Mouse (Mus musculus) forebrain, embryonic 15.5 days (tissue): ENCODE measurements around the gene Lrrc4. TPM values are rescaled to one million over a fixed set of nuclear protein-coding genes. Genes with fewer than 3 reads are reported as not detected.

Source experiments
- ATAC-seq: fragments of 200-750 bp; cut with Nextera tagmentation; replicated peaks from 2 replicates; pipeline ENCODE4 v1.8.0; 2017; ENCODE audit warnings: mild to moderate bottlenecking, moderate TSS enrichment, moderate library complexity
- H3K27ac ChIP-seq: fragments of 300-500 bp; sonication (generic); replicated peaks from 2 replicates; pipeline ENCODE4 v1.5.1; 2015; ENCODE audit warnings: mild to moderate bottlenecking, inconsistent platforms
- H3K27me3 ChIP-seq: fragments of 300-500 bp; sonication (generic); 2 replicates; pipeline ENCODE4 v1.6.1; 2015; ENCODE audit warnings: inconsistent platforms
- H3K36me3 ChIP-seq: fragments of 300-500 bp; sonication (generic); 2 replicates; pipeline ENCODE4 v1.6.1; 2015; ENCODE audit warnings: mild to moderate bottlenecking, inconsistent platforms
- H3K4me1 ChIP-seq: fragments of 300-500 bp; sonication (generic); 2 replicates; pipeline ENCODE4 v1.6.1; 2015; ENCODE audit warnings: inconsistent platforms
- H3K4me2 ChIP-seq: fragments of 300-500 bp; sonication (generic); replicated peaks from 2 replicates; pipeline ENCODE4 v1.6.1; 2015; ENCODE audit warnings: mild to moderate bottlenecking, inconsistent platforms
- H3K4me3 ChIP-seq: fragments of 300-500 bp; sonication (generic); 2 replicates; pipeline ENCODE4 v1.5.1; 2015; ENCODE audit warnings: mild to moderate bottlenecking, inconsistent platforms
- H3K9ac ChIP-seq: fragments of 300-500 bp; sonication (generic); replicated peaks from 2 replicates; pipeline ENCODE4 v1.6.1; 2015; ENCODE audit warnings: mild to moderate bottlenecking, inconsistent platforms
- H3K9me3 ChIP-seq: fragments of 300-500 bp; sonication (generic); 2 replicates; pipeline ENCODE4 v1.6.1; 2016; ENCODE audit warnings: inconsistent platforms
- WGBS: fragments of 180-500 bp; shearing (Covaris S2); methylation state at CpG from one replicate; pipeline ENCODE4 v1.1.7; 2015; ENCODE audit warnings: mixed read lengths; 5-methylcytosine and 5-hydroxymethylcytosine counted together
- polyA plus RNA-seq: library from polyadenylated mRNA; unstranded; fragments of >200 nt; fragmentation: Nextera tagmentation; extraction: Ambion mirVana; gene quantifications from 2 replicates; pipeline ENCODE4 v1.2.1, GENCODE M21; 2015

Gene Lrrc4
- polyA plus RNA-seq, 1 experiment from 2014 or later: 6.5 TPM

DNA sequence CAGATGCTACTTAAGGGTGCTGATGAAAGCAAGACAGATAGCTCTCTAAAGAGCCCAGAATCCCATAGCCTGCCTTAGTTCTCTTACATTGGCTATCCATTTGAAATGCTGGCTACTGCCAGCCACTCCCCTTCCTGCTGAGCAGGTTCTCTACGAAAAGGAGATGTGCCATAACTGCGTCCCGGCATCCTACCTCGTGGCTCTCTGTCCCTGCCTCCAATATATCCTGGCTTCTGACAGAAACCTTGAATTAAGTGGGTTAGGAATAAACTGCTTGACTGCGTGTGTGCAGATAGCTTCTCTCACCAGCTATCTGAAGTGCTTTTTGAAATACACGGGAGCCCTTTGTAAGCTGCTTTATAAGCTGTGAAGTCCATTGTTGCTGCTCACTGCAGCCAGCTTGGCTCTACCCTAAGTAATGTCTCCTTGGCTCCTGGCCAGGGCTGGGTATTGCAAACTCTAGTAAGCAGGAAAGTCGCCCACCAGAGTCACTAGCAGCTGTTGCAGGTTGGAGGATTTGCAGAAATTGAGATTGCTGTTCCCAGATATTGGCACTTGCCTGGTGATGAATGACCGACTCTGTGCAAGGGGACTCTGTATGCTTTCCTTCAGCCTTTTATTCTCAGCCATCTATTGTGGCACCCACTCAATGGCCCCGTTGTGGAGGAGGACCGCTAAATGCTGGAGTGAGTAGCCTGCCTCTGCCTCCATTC, 75.1 kb downstream of the Lrrc4 start:
- H3K4me2 ChIP-seq: no peak overlapping the region
- no peak overlapping the region for H3K9ac ChIP-seq
- H3K27me3 ChIP-seq: no peaks in the 10 kb centered on the region
- H3K4me3 ChIP-seq: no peak overlapping the region
- H3K4me1 ChIP-seq: peaks cover 57% of the 10 kb centered on the region
- peak; percentile 76 for ATAC-seq
- WGBS: 7% methylated on average over 10 of the region's 10 CpGs
- H3K9me3 ChIP-seq: no peaks in the 10 kb centered on the region
- H3K36me3 ChIP-seq: no peaks in the 10 kb centered on the region
- H3K27ac ChIP-seq: peak overlapping the region; percentile 73

DNA sequence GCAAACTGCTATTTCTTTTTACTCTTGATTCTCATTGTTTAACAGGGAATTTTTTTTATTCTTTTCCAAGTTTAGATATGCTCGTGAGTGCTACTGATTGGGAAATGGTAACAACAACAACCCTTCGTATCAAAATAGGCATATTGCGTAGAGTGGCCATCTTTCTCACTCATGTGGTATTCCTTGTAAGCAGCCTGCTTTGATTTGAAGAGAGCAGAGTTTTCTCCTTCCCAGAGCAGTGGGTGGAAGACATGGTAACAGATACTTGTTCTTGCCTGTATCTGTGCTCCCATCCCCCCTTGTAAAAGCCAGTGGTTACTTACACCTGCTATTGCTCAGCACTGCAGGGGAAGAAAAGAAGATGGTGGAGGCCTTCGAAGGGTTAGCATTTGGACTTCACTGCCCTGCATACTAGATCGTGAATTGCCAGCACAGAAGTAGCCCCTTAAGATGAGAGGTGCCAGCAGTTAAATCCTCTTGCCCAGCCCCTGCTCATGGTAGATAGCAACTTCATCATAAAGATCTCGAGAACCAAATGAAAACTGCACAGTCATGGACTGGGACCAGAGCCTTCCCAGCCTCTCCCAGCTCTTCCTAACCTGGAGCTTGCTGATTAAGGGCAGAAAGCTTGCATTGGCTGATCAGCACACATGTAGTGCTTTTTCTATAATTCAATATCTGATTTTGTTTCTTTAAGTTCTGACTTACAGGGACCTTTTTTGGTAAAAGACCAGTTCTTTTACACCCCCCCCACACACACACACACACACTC, 77.2 kb downstream of the Lrrc4 start:
- Histone ChIP-seq H3K4me3 (no peak overlapping the region), H3K36me3 (no peaks in the 10 kb centered on the region), H3K9ac (no peak overlapping the region), H3K27me3 (no peaks in the 10 kb centered on the region), H3K4me2 (no peak overlapping the region), H3K27ac (peak overlapping the region; percentile 89), H3K9me3 (no peaks in the 10 kb centered on the region), H3K4me1 (peaks cover 71% of the 10 kb centered on the region)
- 0 out of 2 replicates have a peak, but pooled peaks have one; percentile 18 for ATAC-seq
- WGBS: 77% methylated on average over 6 of the region's 6 CpGs

DNA sequence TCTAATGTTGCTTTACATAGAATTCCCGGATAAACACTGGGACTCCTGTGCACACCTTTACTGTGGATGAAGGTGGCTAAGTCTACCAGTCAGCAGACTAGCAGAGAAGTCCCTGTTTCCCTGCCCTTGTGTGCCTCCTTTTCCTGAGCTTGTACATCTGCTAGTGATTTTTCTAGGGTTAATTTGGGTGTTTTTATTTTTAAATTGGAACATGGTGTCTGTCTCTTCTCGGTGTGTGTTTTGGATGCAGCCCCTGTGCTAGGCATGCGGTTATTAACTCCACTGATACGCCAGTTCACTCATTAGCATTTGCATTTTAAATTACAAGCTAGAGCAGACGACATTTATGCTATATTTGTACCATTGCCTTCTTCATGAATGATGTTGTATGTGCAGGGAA, 77.9 kb downstream of the Lrrc4 start:
- WGBS: 33% methylated on average over 5 of the region's 5 CpGs

DNA sequence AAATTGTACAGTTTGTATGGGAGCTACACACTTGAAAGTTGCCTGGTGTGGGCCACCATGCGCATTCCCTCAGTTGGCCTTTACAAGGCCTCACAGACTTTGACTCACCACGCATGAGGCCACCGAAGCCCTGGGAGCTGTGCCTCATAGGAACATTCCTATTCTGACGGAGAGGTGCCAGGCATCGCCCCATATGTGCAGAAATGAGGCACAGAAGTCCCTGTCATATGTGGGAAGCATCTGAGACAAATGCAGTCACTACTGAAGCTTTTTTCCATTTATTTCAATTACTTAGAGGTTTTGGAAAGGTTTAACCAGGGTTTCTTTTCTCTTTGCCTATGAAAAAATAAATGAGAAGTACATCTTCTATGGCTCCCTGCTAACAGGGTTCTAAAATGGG, 78.3 kb downstream of the Lrrc4 start:
- WGBS: 68% methylated on average over 5 of the region's 5 CpGs
- Histone ChIP-seq H3K36me3 (no peaks in the 10 kb centered on the region), H3K4me3 (no peak overlapping the region), H3K9ac (no peak overlapping the region), H3K9me3 (no peaks in the 10 kb centered on the region), H3K4me2 (no peak overlapping the region), H3K27me3 (no peaks in the 10 kb centered on the region), H3K27ac (peak overlapping the region; percentile 89), H3K4me1 (peaks cover 67% of the 10 kb centered on the region)
- ATAC-seq: no peak

More for the DNA sequence above, 77.9 kb downstream of the Lrrc4 start:
- H3K4me1 ChIP-seq: peaks cover 71% of the 10 kb centered on the region
- no peak overlapping the region for H3K4me3 ChIP-seq
- H3K27ac ChIP-seq: peak overlapping the region; percentile 89
- no peaks in the 10 kb centered on the region for H3K36me3 ChIP-seq
- H3K9ac ChIP-seq: no peak overlapping the region
- H3K4me2 ChIP-seq: no peak overlapping the region
- H3K9me3 ChIP-seq: no peaks in the 10 kb centered on the region
- peak; percentile 55 for ATAC-seq
- no peaks in the 10 kb centered on the region for H3K27me3 ChIP-seq

DNA sequence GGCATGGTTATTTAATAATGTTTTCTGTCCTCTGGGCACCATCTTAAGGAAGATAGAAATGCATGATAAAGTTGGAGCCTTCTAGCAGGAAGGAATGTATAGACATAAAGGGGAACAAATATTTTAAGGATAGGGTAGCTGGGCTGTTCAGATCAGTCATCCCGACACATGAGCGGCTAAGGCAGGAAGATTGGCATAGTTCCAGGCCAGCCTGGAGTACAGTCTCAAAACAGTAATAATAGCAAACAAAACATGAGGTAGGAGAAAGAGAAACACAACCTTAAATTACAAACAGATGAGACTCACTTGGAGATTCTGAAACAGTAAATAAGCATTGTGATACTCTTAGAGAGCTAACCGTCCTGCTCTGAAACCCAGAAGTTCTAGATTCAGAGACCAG, 80.4 kb downstream of the Lrrc4 start:
- H3K4me1 ChIP-seq: peaks cover 51% of the 10 kb centered on the region
- WGBS: 56% methylated on average over 3 of the region's 3 CpGs
- no peak for ATAC-seq
- H3K27ac ChIP-seq: no peak overlapping the region
- H3K36me3 ChIP-seq: no peaks in the 10 kb centered on the region
- H3K9me3 ChIP-seq: no peaks in the 10 kb centered on the region
- no peaks in the 10 kb centered on the region for H3K27me3 ChIP-seq
- no peak overlapping the region for H3K4me2 ChIP-seq
- no peak overlapping the region for H3K9ac ChIP-seq
- H3K4me3 ChIP-seq: no peak overlapping the region

DNA sequence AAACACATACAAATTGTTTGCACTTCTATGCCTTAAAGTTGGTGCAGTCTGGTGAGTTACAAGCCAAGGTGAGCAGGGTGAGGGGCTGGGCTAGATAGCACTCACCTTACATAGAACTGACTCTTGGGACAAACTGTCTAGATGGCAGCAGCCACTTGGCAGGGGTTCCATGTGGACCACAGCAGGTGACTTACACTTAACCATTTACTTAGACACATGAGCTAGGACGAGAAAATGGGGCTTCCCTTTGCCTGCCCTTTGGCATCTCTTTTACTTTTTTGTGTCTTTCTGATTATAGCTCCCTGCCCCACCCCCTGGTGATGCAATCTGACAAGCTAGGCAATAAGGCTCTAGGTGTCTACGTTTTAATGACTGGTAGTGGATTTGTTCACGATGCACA, 82.3 kb downstream of the Lrrc4 start:
- Histone ChIP-seq H3K9me3 (no peaks in the 10 kb centered on the region), H3K4me1 (peaks cover 41% of the 10 kb centered on the region), H3K27me3 (no peaks in the 10 kb centered on the region), H3K4me2 (no peak overlapping the region), H3K9ac (no peak overlapping the region), H3K36me3 (no peaks in the 10 kb centered on the region), H3K4me3 (no peak overlapping the region), H3K27ac (no peak overlapping the region)
- ATAC-seq: no peak
- WGBS: 46% methylated on average over 3 of the region's 3 CpGs

DNA sequence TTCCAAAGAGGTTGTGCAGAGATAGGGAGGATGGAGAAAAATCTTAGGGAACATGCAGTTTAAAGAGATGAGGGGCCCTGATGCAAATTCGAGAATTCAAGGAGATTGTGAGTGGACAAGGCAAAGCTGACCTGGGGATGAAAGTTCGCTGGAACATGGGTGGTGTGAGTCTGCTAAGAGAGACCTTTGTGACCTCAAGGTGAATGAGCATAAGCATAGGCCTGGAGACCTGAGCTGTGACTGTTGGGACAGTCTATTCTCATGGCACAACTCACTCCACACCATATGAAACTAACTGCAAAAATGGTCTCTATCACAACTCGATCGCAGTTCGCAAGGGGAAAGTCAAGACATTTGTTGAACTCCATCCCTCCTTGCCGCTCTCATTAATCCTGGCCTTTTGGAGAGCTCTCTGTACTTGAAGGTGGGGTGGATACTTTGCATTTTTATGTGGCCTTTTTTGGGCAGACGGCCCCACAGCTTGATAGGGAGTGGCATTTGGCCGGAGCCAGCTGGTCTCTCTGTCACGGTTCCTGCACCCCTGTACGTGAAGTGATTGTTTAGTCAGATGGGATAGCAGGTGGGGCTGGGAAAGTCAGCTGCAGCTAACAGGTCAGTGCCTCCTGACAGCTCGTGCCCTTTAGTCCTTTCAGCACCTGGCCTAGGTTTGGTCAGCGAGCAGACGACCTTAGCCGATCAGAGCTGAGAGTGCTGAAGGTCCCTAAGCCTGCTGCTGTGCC, 83.4 kb downstream of the Lrrc4 start:
- Histone ChIP-seq H3K9ac (no peak overlapping the region), H3K27ac (no peak overlapping the region), H3K4me2 (no peak overlapping the region), H3K4me1 (peaks cover 41% of the 10 kb centered on the region), H3K27me3 (no peaks in the 10 kb centered on the region), H3K9me3 (no peaks in the 10 kb centered on the region), H3K4me3 (no peak overlapping the region), H3K36me3 (no peaks in the 10 kb centered on the region)
- ATAC-seq: no peak; the same call in 1 of the 2 replicates
- 76% methylated on average over 14 of the region's 14 CpGs for WGBS

DNA sequence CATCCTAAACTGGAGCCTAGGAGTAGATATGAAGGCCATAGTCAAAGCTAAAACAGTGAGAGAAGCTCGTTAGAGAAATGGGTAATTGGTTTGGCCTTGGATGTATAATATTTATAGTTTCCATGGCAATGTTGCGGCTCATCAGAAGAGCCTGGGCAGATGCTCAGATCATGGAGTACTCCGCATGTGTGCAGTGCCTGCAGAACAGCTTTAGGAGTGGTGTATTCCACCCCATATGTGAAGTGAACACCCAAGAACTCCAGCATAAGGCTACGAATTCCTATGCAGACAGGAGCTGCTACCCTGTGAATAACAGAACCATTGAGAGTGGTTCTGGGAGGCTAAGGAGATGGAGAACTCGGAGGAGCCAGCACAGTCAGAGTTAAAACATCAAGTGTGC, 84.5 kb downstream of the Lrrc4 start:
- H3K27ac ChIP-seq: no peak overlapping the region
- no peaks in the 10 kb centered on the region for H3K9me3 ChIP-seq
- H3K9ac ChIP-seq: no peak overlapping the region
- H3K4me2 ChIP-seq: no peak overlapping the region
- ATAC-seq: peak; percentile 23; the same call in 1 of the 2 replicates
- 72% methylated on average over 5 of the region's 5 CpGs for WGBS
- no peaks in the 10 kb centered on the region for H3K36me3 ChIP-seq
- H3K4me1 ChIP-seq: peaks cover 33% of the 10 kb centered on the region
- H3K4me3 ChIP-seq: no peak overlapping the region
- no peaks in the 10 kb centered on the region for H3K27me3 ChIP-seq

DNA sequence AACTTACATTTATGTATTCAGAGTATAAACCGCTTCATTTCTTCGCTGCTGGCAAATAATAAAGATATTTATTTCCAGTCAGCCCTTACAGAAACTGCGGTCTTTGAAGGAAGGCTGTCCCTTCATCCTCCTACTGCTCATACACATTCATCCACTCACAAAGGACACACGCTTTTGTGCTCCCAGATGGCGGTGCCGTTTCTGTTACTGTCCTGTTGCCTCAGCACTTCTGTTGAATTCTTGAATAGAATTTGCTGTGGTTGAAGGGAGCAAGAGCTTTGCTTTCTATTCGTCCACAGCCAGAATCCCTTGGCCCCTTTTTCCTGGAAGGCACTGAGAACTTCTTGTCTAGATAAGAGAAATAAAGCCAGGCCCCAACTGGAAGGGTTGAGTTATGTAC, 85.7 kb downstream of the Lrrc4 start:
- Histone ChIP-seq H3K4me3 (no peak overlapping the region), H3K27ac (no peak overlapping the region), H3K4me2 (no peak overlapping the region), H3K27me3 (no peaks in the 10 kb centered on the region), H3K36me3 (no peaks in the 10 kb centered on the region), H3K9me3 (no peaks in the 10 kb centered on the region), H3K9ac (no peak overlapping the region), H3K4me1 (peaks cover 23% of the 10 kb centered on the region)
- WGBS: 65% methylated on average over 7 of the region's 7 CpGs
- no peak for ATAC-seq

DNA sequence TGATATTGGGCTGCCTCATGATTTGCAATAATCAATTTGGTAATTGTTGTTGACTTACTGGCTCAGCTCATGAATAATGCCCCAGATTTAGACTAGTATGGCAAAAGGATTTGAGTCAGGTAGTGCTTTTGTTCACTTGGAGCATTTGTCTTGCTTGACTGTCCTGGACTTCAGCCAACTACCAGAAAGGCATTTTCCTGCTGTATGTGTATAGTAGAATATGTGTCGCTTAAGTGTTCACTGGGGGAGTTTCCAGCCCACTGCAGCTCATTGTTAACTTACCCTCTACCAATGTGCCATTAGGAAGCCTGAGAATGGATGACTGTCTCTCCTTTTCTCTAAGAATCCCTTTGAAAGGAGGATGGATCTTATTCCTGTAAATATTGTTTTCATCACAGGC, 88.0 kb downstream of the Lrrc4 start:
- H3K36me3 ChIP-seq: no peaks in the 10 kb centered on the region
- no peaks in the 10 kb centered on the region for H3K9me3 ChIP-seq
- H3K4me1 ChIP-seq: peaks cover 13% of the 10 kb centered on the region
- H3K4me2 ChIP-seq: no peak overlapping the region
- no peak for ATAC-seq
- H3K27ac ChIP-seq: 0 out of 2 replicates have a peak overlapping the region, but pooled peaks have one; percentile 22
- H3K27me3 ChIP-seq: no peaks in the 10 kb centered on the region
- H3K4me3 ChIP-seq: no peak overlapping the region
- H3K9ac ChIP-seq: no peak overlapping the region
- 8% methylated on average over 1 of the region's 1 CpGs for WGBS

DNA sequence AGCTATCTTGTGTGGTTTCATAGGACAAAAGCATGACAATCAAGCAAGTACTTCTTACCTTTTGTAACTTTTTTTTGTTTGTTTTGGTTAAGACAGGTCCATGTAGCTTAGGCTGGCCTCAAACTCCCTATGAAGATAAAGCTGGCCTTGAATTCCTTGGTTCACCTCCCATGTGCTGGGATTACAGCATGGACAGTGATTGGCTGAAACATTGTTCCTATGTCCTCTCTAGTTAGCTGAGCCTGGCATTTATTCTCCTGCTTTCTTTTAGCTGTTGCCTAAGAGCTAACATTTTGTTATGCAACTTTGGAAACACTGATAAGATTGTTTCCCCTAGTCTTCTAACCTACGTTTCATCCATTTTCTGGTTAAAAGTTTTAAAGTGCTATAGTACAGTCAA, 93.9 kb downstream of the Lrrc4 start:
- Histone ChIP-seq H3K36me3 (no peaks in the 10 kb centered on the region), H3K4me2 (no peak overlapping the region), H3K27ac (no peak overlapping the region), H3K9me3 (no peaks in the 10 kb centered on the region), H3K4me3 (no peak overlapping the region), H3K27me3 (no peaks in the 10 kb centered on the region), H3K9ac (no peak overlapping the region), H3K4me1 (no peaks in the 10 kb centered on the region)
- ATAC-seq: no peak
- WGBS: 85% methylated on average over 1 of the region's 1 CpGs

DNA sequence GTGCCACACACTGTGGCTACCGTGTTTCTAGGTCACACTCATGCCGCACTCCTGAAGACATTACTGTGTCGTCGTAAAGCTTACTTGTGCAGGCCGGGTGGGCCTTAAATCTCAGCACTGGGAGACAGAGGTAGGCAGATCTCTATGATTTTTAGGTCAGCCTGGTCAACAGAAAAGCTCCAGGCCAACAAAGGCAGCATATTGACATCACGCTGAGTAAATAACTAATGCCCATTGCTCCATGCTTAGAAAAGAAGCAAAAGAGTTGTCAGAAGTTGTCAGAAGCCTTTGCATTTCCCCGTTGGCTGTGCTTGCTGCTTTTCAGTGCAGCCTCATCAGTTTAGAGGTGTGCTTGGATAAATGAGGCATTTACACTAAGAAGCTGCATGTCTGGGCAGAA, 94.9 kb downstream of the Lrrc4 start:
- no peaks in the 10 kb centered on the region for H3K9me3 ChIP-seq
- no peaks in the 10 kb centered on the region for H3K4me1 ChIP-seq
- H3K4me2 ChIP-seq: no peak overlapping the region
- H3K27me3 ChIP-seq: no peaks in the 10 kb centered on the region
- no peak overlapping the region for H3K9ac ChIP-seq
- H3K4me3 ChIP-seq: no peak overlapping the region
- 64% methylated on average over 7 of the region's 7 CpGs for WGBS
- no peak overlapping the region for H3K27ac ChIP-seq
- no peaks in the 10 kb centered on the region for H3K36me3 ChIP-seq
- no peak for ATAC-seq
